Mouse (Mus musculus) gastrocnemius, postnatal 4 days (tissue): Measurements from ENCODE around the gene Gins3. TPM values are rescaled to one million over a fixed set of nuclear protein-coding genes. Genes with fewer than 3 reads are reported as not detected.
"Not testable (repeated sequence)": the region's sequence is repeated elsewhere in the genome, so short reads cannot be mapped to it uniquely, and the experiment has no call there.

Source experiments
- DNase-seq, 2 experiments: peaks; one replicate each; pipeline ENCODE4 v3.0.0; 2021 to 2022; ENCODE audit warnings: low spot score in 2 of 2, mixed read lengths in 2 of 2
- long read RNA-seq, 2 experiments: library from polyadenylated mRNA; stranded (forward); transcript quantifications; one replicate each; pipeline ENCODE4 v2.0.0; 2021
- total RNA-seq, 2 experiments: library from RNA; stranded (reverse); gene quantifications; 2 replicates each; pipeline ENCODE4 v1.2.3; 2021

Gins3 gene
- 1 to 10 TPM; 2.7 to 3.3 TPM for total RNA-seq
- long read RNA-seq, experiment 1, transcript Gins3-201 (3 exons, 2,519 nt): major isoform, 6 of 6 reads
- long read RNA-seq, experiment 1, partial matches to known transcripts: 0 of 6 reads
- long read RNA-seq, experiment 1, other reads (novel, unspliced or antisense): 0 of 6 reads
- long read RNA-seq, experiment 2, transcript Gins3-201 (3 exons, 2,519 nt): major isoform, 12 of 12 reads
- long read RNA-seq, experiment 2, partial matches to known transcripts: 0 of 12 reads
- long read RNA-seq, experiment 2, other reads (novel, unspliced or antisense): 0 of 12 reads

GRCm38 (mm10) chr8:95633262-95634062 lies at the start of gene Gins3:
TSS of gene Gins3 (plus strand) at chr8:95633453.
- peak; percentile 75 to 91 for DNase-seq

DNA sequence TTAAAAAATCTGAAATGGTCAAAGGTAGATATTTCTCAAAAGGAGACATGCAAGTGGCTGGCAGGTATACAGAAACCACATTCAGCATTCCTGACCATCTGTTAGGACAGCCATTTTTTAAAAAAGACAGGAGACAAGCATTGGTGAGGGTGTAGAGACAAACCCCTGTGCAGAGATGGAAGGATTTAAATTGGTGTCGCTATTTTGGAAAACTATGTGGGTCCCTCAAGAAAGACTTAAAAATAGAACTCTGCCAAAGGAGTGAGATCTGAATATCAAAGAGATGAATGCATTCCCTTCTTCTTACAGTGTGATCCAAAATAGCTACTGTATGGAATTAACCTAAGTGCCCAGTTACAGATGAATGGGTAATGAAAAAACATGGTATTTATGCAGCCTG lies 45.9 kb upstream of the Gins3 start:
- no peak for DNase-seq

DNA sequence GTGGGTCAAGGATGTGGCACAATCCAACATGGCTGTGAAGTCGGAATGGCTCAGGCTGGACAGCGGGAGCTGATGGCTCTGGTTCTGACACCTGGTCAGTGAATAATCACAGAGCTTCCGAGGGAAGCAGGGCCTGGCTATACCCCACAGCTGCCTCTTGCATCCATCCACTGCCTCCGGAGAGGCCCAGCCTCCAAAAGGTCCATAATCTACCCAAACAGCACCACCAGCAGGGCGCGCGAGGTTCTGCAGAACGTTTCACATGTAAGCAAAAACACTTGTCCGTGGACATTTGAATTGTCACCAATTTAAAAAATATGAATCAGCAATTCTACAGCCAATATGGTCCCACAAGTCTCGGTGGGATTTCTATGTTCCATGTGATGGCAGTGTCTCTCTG lies 44.0 kb upstream of the Gins3 start:
- no peak for DNase-seq

DNA sequence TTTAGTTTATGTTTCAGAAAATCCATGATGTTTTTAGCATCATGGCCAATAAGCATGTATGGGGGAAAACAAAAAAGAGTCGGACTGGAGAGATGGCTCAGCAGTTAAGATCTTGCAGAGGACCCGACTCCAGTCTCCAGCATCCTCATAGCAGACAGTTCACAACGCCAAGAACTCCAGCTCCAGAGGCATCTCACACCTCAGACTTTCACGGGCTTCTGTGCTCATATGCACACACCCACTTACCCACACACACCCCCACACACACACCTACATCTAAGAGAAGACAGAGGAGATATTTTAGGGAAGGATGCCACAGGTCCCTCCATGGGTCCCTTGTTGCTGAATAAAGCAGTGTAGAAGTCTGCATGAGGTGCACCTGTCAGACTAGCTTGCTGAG lies 42.7 kb upstream of the Gins3 start:
- no peak for DNase-seq

DNA sequence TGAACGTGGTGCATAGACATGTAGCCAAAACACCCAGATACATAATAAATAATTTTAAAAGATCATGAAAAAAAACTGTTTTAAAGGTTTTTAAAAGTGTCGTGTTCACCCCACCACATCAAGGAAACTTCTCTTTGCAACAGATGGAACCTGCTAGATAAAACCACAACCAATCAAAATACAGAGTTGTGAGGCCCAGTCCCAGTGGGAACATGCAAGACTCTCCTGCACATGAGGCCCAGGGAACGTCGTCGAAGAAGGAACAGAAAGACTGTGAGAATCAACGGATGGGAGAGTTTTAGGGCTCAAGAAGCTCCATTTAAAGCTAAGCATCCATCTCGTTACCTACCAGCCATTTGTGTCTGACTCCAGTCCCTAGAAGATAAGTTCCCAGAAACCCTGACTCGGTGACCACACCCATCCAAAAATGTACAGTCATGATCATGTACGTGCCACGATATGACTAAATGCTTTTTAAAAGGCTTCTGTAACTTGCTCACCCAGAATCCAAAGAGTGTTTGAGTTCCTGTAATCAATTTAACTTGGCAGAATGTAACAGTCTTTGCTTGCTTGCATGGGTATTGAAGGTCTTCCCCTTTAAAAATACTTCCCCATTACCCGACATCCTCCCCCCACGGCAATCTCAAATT lies 41.0 kb upstream of the Gins3 start:
- DNase-seq: no peak

DNA sequence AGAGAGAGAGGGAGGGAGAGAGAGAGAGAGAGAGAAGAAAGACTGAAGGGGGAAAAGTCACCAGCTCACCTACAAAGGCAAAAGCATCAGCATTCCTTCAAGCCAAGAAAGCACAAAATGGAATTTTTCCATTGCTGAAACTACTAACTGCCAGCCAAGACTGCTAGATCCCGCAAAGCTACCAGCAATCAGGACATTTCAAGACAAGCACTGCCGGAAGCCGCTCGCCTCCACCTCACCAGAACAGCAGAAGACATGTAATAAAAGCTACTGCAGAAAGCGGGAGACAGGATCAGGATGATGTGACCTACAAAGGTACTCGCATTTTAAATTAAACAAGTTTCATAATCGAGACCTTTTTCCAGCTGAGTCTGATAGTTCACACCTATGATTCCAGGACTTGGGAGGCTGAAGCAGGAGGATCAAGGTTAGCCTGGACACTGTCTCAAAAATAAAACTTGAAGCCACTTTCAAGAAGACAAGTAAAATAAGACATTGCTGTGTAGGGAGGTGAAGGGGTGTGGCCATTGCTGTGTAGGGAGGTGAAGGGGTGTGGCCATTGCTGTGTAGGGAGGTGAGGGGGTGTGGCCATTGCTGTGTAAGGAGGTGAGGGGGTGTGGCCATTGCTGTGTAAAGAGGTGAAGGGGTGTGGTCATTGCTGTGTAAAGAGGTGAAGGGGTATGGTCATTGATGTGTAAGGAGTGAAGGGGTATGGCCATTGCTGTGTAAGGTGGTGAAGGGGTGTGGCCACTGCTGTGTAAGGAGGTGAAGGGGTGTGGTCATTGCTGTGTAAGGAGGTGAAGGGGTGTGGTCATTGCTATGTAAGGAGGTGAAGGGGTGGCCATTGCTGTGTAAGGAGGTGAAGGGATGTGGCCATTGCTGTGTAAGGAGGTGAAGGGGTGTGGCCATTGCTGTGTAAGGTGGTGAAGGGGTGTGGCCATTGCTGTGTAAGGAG lies 39.5 kb upstream of the Gins3 start:
- no peak for DNase-seq

- no peak for DNase-seq
Measured at GRCm38 (mm10) chr8:95595131-95595530, 38.1 kb upstream of the Gins3 start.

- DNase-seq: no peak
Measured at GRCm38 (mm10) chr8:95596841-95597241, 36.4 kb upstream of the Gins3 start.

DNA sequence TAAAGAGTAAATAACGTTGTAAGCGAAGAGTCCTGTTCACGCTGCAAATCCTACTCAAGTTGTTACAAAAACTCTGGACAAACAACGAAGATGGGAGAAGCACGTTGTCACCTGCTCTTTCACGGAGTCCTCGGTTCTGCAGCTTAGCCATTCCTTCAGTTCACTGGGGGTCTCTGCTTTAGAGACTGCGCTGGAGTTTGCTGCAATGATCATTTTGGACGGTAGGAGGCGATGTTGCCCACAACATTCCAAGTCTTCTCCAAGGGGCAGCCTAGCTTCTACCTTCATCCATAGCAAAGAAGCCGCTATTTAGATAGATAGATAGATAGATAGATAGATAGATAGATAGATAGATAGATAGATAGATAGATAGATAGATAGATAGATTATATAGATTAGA lies 33.4 kb upstream of the Gins3 start:
- peak in 1 of 2 experiments; percentile 48 for DNase-seq

- no peak for DNase-seq
Measured at GRCm38 (mm10) chr8:95601306-95601705, 31.9 kb upstream of the Gins3 start.

DNA sequence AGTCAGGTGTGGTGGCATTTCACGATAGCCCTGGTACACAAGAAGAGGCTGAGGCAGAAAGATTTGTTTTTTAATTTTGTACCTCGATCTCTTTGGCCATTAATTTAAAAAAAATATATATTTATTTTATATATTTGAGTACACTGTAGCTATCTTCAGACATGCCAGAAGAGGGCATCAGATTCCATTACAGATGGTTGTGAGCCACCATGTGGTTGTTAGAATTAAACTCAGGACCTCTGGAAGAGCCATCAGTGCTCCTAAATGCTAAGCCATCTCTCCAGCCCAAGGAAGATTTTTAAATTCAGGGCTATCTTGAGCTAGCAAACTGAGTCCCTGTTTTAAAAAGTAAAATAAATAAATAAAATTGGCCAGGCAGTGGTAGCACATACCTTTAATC lies 31.1 kb upstream of the Gins3 start:
- DNase-seq: no peak

GRCm38 (mm10) chr8:95606509-95606908 lies 26.7 kb upstream of the Gins3 start:
- not testable (repeated sequence) for DNase-seq

DNA sequence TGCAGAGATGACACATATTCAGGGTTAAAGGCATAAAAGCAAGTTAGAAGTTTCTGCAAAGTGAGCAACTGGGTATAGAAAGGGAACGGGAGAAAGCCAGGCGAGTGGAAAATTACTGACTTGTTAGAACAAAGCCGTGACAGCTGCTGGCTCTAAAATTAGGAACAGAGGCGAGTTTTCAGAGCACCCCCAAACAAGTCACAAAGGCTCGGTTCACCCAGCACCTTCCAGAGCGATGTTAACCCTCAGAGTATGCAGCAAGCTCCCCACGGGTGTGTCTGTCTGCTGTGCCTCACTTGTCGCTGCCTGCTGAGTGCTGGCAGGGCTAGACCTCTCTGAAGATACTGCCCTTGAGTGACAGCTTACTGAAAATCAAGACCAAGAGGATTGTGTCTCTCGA lies 26.0 kb upstream of the Gins3 start:
- no peak for DNase-seq

GRCm38 (mm10) chr8:95609406-95609805 lies 23.8 kb upstream of the Gins3 start:
- no peak for DNase-seq

DNA sequence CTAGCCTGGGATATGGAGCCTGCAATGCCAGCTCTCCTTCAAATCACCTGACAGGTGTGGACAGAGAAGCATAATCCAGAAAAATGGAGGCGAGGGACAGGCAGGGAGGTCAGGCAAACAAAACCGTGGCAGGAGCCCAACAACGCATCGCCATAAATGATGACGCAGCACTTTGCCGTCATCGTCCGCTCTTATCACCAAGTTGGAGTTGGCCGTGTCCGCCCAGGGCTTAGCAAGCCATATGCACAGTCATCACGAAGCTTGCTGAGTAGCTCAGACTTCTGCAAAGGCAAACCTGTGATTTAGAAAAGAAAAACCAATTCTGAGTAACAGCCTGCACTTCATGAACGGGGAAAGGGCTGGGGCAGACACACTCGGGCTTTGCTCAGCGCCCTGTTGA lies 22.5 kb upstream of the Gins3 start:
- DNase-seq: no peak

DNA sequence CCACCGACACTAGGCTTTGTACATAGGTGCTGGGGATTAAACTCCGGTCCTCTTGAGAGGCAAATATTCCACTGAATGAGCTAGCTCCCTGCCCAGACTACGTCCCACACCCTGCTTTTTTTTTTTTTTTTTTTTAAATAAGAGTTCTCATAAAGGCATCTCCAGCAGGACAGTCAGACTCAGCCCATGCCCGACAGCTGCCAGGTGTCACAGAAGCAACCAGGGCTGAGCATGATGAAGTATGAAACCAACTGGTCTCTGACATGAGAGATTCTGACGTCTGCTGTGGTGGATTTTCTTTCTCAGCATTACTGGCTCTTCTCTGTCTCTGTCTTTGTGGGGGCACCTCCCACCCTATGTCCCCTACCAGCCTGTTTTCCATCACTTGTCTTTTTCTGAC lies 21.5 kb upstream of the Gins3 start:
- no peak for DNase-seq

DNA sequence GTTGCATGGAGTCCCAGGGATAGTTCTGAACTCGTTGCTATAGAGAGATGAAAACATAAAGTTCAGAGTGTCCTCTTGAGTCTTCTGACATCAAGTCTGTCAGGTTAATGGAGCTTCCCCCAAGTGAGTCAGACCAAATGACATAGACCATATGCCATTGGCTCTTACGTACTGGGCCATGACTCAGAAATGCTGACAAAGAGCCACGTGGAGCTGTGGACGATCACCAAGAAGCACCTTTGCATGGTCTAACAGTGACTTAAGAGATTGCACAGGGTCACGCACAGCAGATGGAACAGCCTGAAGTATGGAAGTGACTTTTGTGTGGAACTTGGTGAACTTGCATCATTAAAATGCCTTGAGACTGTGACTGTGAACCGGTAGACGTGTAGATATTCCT lies 16.9 kb upstream of the Gins3 start:
- no peak for DNase-seq

DNA sequence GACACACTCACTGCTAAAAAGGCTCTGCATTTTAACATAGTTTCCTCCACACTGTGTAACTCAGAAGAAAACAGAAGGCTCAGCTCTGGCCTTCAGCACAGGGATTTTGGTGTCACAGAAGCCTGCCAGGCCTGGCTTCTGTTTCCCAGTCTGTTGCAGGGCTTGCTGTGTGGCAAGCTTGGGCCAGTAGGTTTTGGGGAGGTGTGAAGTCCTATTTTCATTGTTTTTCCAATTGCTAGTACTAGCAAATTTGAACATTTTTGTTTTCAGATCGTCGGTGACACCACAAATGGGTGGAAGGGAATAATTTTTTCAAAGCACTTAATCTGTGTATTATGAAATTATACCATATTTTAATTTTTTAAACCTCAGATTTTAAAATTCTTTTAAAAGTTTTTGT lies 13.2 kb upstream of the Gins3 start:
- DNase-seq: no peak

DNA sequence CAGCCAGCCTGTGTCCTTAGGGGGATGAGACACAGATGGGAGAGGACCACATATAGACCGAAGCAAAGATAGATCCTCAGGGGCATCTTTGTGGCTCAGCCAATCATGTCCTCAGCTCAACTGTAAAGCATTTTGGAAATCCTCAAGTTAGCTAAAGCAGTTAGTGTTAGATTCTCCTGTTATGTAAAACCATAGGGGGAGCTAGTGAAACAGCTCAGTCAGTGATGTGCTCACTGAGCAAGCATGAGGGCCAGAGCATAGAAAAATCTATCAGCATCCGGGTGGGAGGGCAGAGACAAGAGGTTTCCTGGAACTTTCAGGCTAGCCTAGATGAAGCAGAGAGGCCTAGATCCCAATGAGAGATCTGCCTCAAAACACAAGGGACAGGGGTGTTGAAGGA lies 8.4 kb upstream of the Gins3 start:
- no peak for DNase-seq

DNA sequence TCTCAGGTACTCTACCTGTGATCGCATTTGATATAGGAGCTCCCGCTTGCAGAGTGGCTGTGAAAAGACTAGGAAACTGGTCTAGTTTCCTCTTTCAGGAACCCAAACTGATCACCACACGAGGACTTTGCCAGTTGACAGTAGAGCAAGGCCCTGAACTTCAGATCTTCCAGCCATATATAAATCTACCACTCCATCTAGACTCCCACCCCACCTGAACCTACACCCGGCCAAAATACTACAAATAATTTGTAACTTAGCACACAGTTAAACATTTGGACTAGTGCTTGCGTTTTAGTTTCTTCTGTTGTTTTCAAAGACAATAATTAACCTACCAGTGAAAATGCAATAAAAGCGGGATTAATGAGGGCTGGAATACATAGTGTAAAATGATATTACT lies 413 bp upstream of the Gins3 start:
- no peak for DNase-seq

GRCm38 (mm10) chr8:95634063-95634340 lies 749 bp downstream of the Gins3 start:
- DNase-seq: no peak
